Mouse (Mus musculus): ENCODE data around the gene Tcf3. TPM values are rescaled to one million over a fixed set of nuclear protein-coding genes. Genes with fewer than 3 reads are reported as not detected.
A peak's percentile ranks its signal among the peaks of the same experiment; 100 is the strongest.

The Tcf3 gene
- polyA plus RNA-seq, 1 experiment from 2014 or later: 64.4 TPM

DNA sequence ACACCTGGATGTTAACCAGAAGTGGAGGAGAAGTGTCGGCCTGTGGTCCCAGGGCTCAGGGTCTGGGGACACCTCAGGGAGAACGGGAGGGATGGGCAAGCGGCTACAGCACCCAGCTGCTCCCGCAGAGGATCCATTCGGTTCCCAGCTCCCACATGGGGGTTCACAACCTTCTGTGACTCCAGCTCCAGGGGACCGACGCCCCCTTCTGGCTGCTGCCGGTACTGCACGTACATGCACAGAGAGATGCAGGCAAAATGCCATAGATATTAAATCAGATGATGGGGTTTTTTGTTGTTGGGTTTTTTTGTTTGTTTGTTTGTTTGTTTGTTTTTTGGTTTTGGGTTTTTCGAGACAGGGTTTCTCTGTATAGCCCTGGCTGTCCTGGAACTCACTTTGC lies 55.7 kb downstream of the Tcf3 start:
- H3K4me1 ChIP-seq (ENCODE audit: control insufficient read depth, insufficient read depth, low read length): no peaks in the 10 kb centered on the region
- H3K4me3 ChIP-seq (ENCODE audit: low read depth, low read length): no peak overlapping the region
- peaks cover 38% of the 10 kb centered on the region for H3K36me3 ChIP-seq (ENCODE audit: control insufficient read depth, insufficient read depth, low read length)
- no peak overlapping the region for H3K27ac ChIP-seq (ENCODE audit: low read depth, low read length)
- H3K9ac ChIP-seq (ENCODE audit: low read length): no peak overlapping the region
- H3K27me3 ChIP-seq (replicated peaks; ENCODE audit: control insufficient read depth, insufficient read depth, low read length): no peaks in the 10 kb centered on the region
- H3K4me2 ChIP-seq (ENCODE audit: low read length): no peak overlapping the region
- no peak for ATAC-seq
- H3K9me3 ChIP-seq (replicated peaks; ENCODE audit: control insufficient read depth, low read length): no peaks in the 10 kb centered on the region
- WGBS: 53% methylated on average over 10 of the region's 10 CpGs
- no peak for DNase-seq (ENCODE audit: low spot score)

DNA sequence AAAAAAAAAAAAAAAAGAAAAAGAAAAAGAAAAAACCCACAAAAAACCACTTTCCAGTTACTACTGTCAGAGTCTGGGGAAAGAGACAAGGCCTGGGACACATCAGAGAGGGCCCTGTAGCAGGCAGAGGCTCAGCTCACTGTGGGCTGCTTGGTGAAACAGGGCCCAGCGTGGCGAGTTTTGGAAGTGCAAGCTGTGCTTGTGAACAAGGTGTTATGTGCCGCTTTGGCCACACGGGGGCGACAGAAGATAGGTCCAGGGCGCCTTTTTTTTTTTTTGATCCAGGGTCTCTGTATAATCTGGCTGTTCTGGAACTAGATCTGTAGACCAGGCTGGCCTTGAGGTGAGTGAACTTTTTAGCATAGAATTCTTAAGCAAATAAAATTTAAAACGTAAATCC lies 57.3 kb downstream of the Tcf3 start:
- Histone ChIP-seq H3K27me3 (replicated peaks; ENCODE audit: control insufficient read depth, insufficient read depth, low read length) (no peaks in the 10 kb centered on the region), H3K4me3 (ENCODE audit: low read depth, low read length) (no peak overlapping the region), H3K4me1 (ENCODE audit: control insufficient read depth, insufficient read depth, low read length) (0 out of 2 replicates have a peak, but pooled peaks cover 6% of the 10 kb centered on the region), H3K4me2 (ENCODE audit: low read length) (no peak overlapping the region), H3K27ac (ENCODE audit: low read depth, low read length) (no peak overlapping the region), H3K9ac (ENCODE audit: low read length) (no peak overlapping the region), H3K9me3 (replicated peaks; ENCODE audit: control insufficient read depth, low read length) (no peaks in the 10 kb centered on the region), H3K36me3 (ENCODE audit: control insufficient read depth, insufficient read depth, low read length) (peaks cover 23% of the 10 kb centered on the region)
- DNase-seq (ENCODE audit: low spot score) (peak; percentile 96), ATAC-seq (peak; percentile 64; the same call in 1 of the 2 replicates)
- WGBS: 1% methylated on average over 7 of the region's 7 CpGs

DNA sequence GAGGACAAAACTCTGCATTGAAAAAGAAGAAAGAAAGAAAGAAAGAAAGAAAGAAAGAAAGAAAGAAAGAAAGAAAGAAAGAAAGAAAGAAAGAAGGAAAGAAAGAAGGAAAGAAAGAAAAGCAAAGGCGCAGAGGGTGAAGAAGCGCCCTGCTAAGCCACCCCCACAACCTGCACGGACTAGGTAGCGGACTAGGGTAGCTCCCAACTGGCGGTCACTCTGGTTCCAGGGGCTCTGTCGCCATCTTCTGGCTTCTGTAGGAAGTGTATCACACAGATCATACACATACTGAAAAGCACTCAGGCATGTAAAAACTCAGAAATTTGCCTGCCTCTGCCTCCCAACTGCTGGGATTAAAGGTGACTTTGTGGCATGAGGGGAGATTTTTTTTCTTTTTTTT lies 59.4 kb downstream of the Tcf3 start:
- no peak overlapping the region for H3K27ac ChIP-seq (ENCODE audit: low read depth, low read length)
- no peak overlapping the region for H3K4me3 ChIP-seq (ENCODE audit: low read depth, low read length)
- peaks cover 3% of the 10 kb centered on the region for H3K36me3 ChIP-seq (ENCODE audit: control insufficient read depth, insufficient read depth, low read length)
- no peak overlapping the region for H3K9ac ChIP-seq (ENCODE audit: low read length)
- no peak for ATAC-seq
- no peaks in the 10 kb centered on the region for H3K9me3 ChIP-seq (replicated peaks; ENCODE audit: control insufficient read depth, low read length)
- H3K4me1 ChIP-seq (ENCODE audit: control insufficient read depth, insufficient read depth, low read length): 0 out of 2 replicates have a peak, but pooled peaks cover 6% of the 10 kb centered on the region
- peak; percentile 67 for DNase-seq (ENCODE audit: low spot score)
- H3K4me2 ChIP-seq (ENCODE audit: low read length): no peak overlapping the region
- 23% methylated on average over 6 of the region's 6 CpGs for WGBS
- H3K27me3 ChIP-seq (replicated peaks; ENCODE audit: control insufficient read depth, insufficient read depth, low read length): no peaks in the 10 kb centered on the region

DNA sequence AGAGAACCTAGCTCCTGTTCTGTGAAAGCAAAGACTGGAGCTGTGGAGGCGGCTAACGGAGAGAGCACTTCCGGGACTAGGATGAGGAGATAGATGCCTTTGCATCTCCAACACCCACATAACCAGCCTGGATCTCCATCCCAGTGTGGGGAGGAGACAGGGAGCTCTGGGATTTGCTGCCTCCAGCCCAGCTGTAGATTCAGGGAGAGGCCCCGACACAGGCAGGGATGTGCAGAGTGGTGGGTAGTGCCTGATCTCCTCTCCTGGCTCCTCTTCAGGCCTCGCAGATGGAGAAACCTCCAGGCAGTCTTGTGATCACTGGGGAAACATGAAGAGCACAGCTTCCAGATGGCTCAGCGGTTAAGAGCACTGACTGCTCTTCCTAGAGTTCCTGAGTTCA lies 60.7 kb downstream of the Tcf3 start:
- H3K4me2 ChIP-seq (ENCODE audit: low read length): no peak overlapping the region
- H3K27ac ChIP-seq (ENCODE audit: low read depth, low read length): no peak overlapping the region
- ATAC-seq (no peak), DNase-seq (ENCODE audit: low spot score) (no peak)
- 0 out of 2 replicates have a peak, but pooled peaks cover 6% of the 10 kb centered on the region for H3K4me1 ChIP-seq (ENCODE audit: control insufficient read depth, insufficient read depth, low read length)
- H3K9me3 ChIP-seq (replicated peaks; ENCODE audit: control insufficient read depth, low read length): no peaks in the 10 kb centered on the region
- H3K27me3 ChIP-seq (replicated peaks; ENCODE audit: control insufficient read depth, insufficient read depth, low read length): no peaks in the 10 kb centered on the region
- H3K36me3 ChIP-seq (ENCODE audit: control insufficient read depth, insufficient read depth, low read length): no peaks in the 10 kb centered on the region
- H3K4me3 ChIP-seq (ENCODE audit: low read depth, low read length): no peak overlapping the region
- no peak overlapping the region for H3K9ac ChIP-seq (ENCODE audit: low read length)
- whole genome bisulfite sequencing: 87% methylated on average over 6 of the region's 6 CpGs

DNA sequence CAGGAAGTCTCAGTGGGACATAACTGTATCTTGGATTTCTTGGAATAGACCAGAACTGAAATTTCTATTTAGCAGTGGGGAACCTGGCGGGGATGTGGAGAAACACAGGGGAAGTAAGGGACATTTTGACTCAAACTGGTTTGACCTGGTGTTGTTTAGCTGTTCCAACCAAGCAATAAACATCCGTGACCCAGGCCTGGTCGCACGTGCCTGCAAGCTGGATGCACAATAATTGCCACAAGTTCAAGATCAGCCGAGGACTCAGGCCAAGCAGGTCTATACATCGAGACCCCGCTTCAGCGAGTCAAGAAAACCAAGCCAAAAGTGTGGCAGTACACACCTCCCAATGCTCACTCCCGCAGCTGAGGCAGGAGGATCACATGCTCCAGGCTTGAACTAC lies 61.5 kb downstream of the Tcf3 start:
- DNase-seq (ENCODE audit: low spot score): no peak
- 0 out of 2 replicates have a peak, but pooled peaks cover 6% of the 10 kb centered on the region for H3K4me1 ChIP-seq (ENCODE audit: control insufficient read depth, insufficient read depth, low read length)
- no peaks in the 10 kb centered on the region for H3K36me3 ChIP-seq (ENCODE audit: control insufficient read depth, insufficient read depth, low read length)
- no peak overlapping the region for H3K27ac ChIP-seq (ENCODE audit: low read depth, low read length)
- no peak for ATAC-seq
- no peaks in the 10 kb centered on the region for H3K9me3 ChIP-seq (replicated peaks; ENCODE audit: control insufficient read depth, low read length)
- H3K9ac ChIP-seq (ENCODE audit: low read length): peak overlapping the region; percentile 1; the same call in 1 of the 2 replicates
- WGBS: 48% methylated on average over 9 of the region's 9 CpGs
- H3K4me3 ChIP-seq (ENCODE audit: low read depth, low read length): no peak overlapping the region
- H3K27me3 ChIP-seq (replicated peaks; ENCODE audit: control insufficient read depth, insufficient read depth, low read length): no peaks in the 10 kb centered on the region
- H3K4me2 ChIP-seq (ENCODE audit: low read length): peak overlapping the region; percentile 24

DNA sequence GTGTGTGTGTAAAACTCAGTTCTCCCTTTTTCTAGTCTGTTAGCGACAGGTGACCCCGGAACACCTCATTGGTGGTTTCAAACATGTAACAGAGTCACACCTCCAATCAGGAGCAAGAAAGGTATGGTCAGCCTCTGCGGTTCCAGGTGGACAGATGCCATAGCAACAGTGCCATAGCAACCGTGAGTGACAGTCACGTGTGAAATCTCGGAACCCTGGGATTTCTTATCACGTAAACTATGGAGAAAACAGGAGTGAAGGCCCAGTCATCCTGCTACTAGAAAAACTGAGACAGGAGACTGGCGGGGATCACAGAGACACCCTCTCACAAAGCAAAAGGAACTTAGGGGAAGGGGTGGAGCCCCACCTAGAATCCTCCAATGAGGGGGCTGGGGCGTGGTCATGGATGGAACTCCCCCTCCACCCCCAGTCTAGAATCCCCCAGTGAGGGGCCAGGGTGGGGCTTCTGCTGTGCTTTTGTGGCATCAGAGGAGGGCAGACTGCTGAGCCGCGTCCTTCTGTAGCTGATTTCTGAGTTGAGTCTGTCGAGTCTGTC lies 62.0 kb downstream of the Tcf3 start:
- H3K4me1 ChIP-seq (ENCODE audit: control insufficient read depth, insufficient read depth, low read length): 0 out of 2 replicates have a peak, but pooled peaks cover 6% of the 10 kb centered on the region
- no peak overlapping the region for H3K27ac ChIP-seq (ENCODE audit: low read depth, low read length)
- no peaks in the 10 kb centered on the region for H3K36me3 ChIP-seq (ENCODE audit: control insufficient read depth, insufficient read depth, low read length)
- WGBS: 3% methylated on average over 12 of the region's 12 CpGs
- H3K9ac ChIP-seq (ENCODE audit: low read length): peak overlapping the region; percentile 1; the same call in 1 of the 2 replicates
- peak; percentile 82 for ATAC-seq
- peak overlapping the region; percentile 24 for H3K4me2 ChIP-seq (ENCODE audit: low read length)
- H3K9me3 ChIP-seq (replicated peaks; ENCODE audit: control insufficient read depth, low read length): no peaks in the 10 kb centered on the region
- H3K4me3 ChIP-seq (ENCODE audit: low read depth, low read length): no peak overlapping the region; the same call in 1 of the 2 replicates
- peak; percentile 84 for DNase-seq (ENCODE audit: low spot score)
- H3K27me3 ChIP-seq (replicated peaks; ENCODE audit: control insufficient read depth, insufficient read depth, low read length): no peaks in the 10 kb centered on the region

DNA sequence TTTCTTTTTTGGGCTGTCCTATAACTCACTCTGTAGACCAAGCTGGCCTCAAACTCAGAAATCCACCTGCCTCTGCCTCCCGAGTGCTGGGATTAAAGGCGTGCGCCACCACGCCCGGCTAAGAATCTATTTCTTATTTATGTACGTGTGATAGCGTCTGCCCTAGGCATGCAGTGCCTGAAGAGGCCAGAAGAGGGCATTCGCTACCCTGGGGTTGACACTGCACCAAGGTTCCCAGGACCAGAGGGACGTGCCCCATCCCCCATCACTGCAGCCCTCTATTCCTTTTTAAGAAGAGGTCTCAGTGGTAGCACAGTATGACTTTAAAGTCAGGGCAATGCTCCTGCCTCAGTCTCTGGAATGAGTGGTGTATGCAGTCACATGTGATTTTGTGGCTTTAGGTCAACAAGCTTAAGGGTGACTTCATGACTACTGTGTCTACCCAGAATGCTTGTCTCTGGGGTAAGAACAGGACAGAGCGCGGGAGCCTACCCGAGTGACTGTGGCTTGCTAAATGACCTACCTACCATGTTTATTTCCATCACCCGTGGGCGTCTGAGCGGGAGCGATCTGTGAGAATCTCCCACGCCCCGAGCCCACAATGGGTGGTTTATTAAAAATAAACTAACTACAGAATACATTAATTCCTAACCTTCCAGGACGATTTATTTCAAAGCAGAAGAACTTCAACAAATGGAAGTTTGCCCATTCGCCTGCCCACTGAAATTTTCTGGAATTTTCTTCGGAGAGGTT lies 63.3 kb downstream of the Tcf3 start:
- ATAC-seq (no peak), DNase-seq (ENCODE audit: low spot score) (no peak)
- no peaks in the 10 kb centered on the region for H3K27me3 ChIP-seq (replicated peaks; ENCODE audit: control insufficient read depth, insufficient read depth, low read length)
- no peak overlapping the region for H3K4me3 ChIP-seq (ENCODE audit: low read depth, low read length)
- no peak overlapping the region for H3K27ac ChIP-seq (ENCODE audit: low read depth, low read length)
- no peak overlapping the region for H3K4me2 ChIP-seq (ENCODE audit: low read length)
- 86% methylated on average over 21 of the region's 21 CpGs for WGBS
- 0 out of 2 replicates have a peak, but pooled peaks cover 6% of the 10 kb centered on the region for H3K4me1 ChIP-seq (ENCODE audit: control insufficient read depth, insufficient read depth, low read length)
- H3K9ac ChIP-seq (ENCODE audit: low read length): no peak overlapping the region
- H3K36me3 ChIP-seq (ENCODE audit: control insufficient read depth, insufficient read depth, low read length): no peaks in the 10 kb centered on the region
- H3K9me3 ChIP-seq (replicated peaks; ENCODE audit: control insufficient read depth, low read length): no peaks in the 10 kb centered on the region

DNA sequence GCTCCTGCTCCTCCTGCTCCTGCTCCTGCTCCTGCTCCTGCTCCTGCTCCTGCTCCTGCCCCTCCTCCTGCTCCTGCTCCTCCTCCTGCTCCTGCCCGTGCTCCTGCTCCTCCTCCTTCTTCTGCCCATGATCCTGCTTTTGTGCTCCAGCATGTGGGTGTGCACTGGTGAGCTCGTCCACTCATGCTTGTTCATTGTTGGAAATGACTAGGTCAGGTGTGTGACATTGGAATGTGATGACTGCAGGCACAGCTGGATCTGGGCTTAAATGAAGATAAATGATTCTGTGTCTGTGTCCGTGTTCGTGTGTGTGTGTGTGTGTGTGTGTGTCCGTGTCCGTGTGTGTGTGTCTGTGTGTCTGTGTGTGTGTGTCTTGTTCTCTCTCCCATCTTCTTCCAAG lies 65.1 kb downstream of the Tcf3 start:
- Histone ChIP-seq H3K4me2 (ENCODE audit: low read length) (no peak overlapping the region), H3K27me3 (replicated peaks; ENCODE audit: control insufficient read depth, insufficient read depth, low read length) (no peaks in the 10 kb centered on the region), H3K9me3 (replicated peaks; ENCODE audit: control insufficient read depth, low read length) (no peaks in the 10 kb centered on the region), H3K9ac (ENCODE audit: low read length) (no peak overlapping the region), H3K27ac (ENCODE audit: low read depth, low read length) (no peak overlapping the region), H3K36me3 (ENCODE audit: control insufficient read depth, insufficient read depth, low read length) (no peaks in the 10 kb centered on the region), H3K4me1 (ENCODE audit: control insufficient read depth, insufficient read depth, low read length) (peaks cover 8% of the 10 kb centered on the region; the same call in 1 of the 2 replicates), H3K4me3 (ENCODE audit: low read depth, low read length) (no peak overlapping the region)
- WGBS: 89% methylated on average over 6 of the region's 6 CpGs
- no peak for ATAC-seq
- DNase-seq (ENCODE audit: low spot score): no peak

DNA sequence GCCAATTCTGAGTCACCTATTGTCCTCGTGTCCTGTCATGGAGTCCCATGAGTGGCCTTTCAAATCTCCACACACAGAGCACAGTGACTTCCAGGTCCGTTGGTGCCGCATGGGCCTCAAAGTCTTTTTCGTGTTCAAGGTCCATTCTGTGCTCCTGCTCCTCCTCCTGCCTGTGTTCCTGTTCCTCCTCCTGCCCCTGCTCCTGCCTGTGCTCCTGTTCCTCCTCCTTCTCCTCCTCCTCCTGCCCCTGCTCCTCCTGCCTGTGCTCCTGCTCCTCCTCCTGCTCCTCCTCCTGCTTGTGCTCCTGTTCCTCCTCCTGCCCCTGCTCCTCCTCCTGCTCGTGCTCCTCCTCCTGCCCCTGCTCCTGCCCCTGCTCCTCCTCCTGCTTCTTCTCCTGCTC lies 65.5 kb downstream of the Tcf3 start:
- no peak overlapping the region for H3K4me2 ChIP-seq (ENCODE audit: low read length)
- H3K27me3 ChIP-seq (replicated peaks; ENCODE audit: control insufficient read depth, insufficient read depth, low read length): no peaks in the 10 kb centered on the region
- ATAC-seq (no peak), DNase-seq (ENCODE audit: low spot score) (no peak)
- H3K27ac ChIP-seq (ENCODE audit: low read depth, low read length): no peak overlapping the region
- H3K4me1 ChIP-seq (ENCODE audit: control insufficient read depth, insufficient read depth, low read length): peaks cover 8% of the 10 kb centered on the region; the same call in 1 of the 2 replicates
- no peak overlapping the region for H3K9ac ChIP-seq (ENCODE audit: low read length)
- no peaks in the 10 kb centered on the region for H3K9me3 ChIP-seq (replicated peaks; ENCODE audit: control insufficient read depth, low read length)
- H3K36me3 ChIP-seq (ENCODE audit: control insufficient read depth, insufficient read depth, low read length): no peaks in the 10 kb centered on the region
- WGBS: 52% methylated on average over 5 of the region's 5 CpGs
- H3K4me3 ChIP-seq (ENCODE audit: low read depth, low read length): no peak overlapping the region

All from forebrain, embryonic 14.5 days (tissue).